Mouse (Mus musculus) hindbrain, embryonic 11.5 days (tissue): ENCODE measurements around the gene Atp1b2. TPM values are rescaled to one million over a fixed set of nuclear protein-coding genes. Genes with fewer than 3 reads are reported as not detected.

ENCODE experiments used
- ATAC-seq: fragments of 200-750 bp; cut with Nextera tagmentation; 2 replicates; pipeline ENCODE4 v1.8.0; 2017; ENCODE audit warnings: mild to moderate bottlenecking, moderate TSS enrichment, moderate library complexity; ENCODE audit not compliant: low FRiP score
- DNase-seq: peaks from one replicate; pipeline ENCODE4 v3.0.0-alpha.2; 2015; ENCODE audit warnings: low spot score
- H3K27ac ChIP-seq: fragments of 300-500 bp; sonication (generic); 2 replicates; pipeline ENCODE4 v1.5.1; 2014; ENCODE audit warnings: mild to moderate bottlenecking, low read depth, low read length
- H3K27me3 ChIP-seq: fragments of 300-500 bp; sonication (generic); 2 replicates; pipeline ENCODE4 v1.6.1; 2014; ENCODE audit warnings: mild to moderate bottlenecking, low read length, moderate library complexity, mixed read lengths; ENCODE audit not compliant: control insufficient read depth, insufficient read depth
- H3K36me3 ChIP-seq: fragments of 300-500 bp; sonication (generic); 2 replicates; pipeline ENCODE4 v1.6.1; 2014; ENCODE audit warnings: mild to moderate bottlenecking, low read length, moderate library complexity, mixed read lengths; ENCODE audit not compliant: control insufficient read depth, insufficient read depth
- H3K4me1 ChIP-seq: fragments of 300-500 bp; sonication (generic); replicated peaks from 2 replicates; pipeline ENCODE4 v1.6.1; 2014; ENCODE audit warnings: low read length, mixed read lengths; ENCODE audit not compliant: control insufficient read depth, insufficient read depth
- H3K4me2 ChIP-seq: fragments of 300-500 bp; sonication (generic); replicated peaks from 2 replicates; pipeline ENCODE4 v1.6.1; 2014; ENCODE audit warnings: mild to moderate bottlenecking, low read depth, low read length
- H3K4me3 ChIP-seq: fragments of 300-500 bp; sonication (generic); 2 replicates; pipeline ENCODE4 v1.5.1; 2014; ENCODE audit warnings: low read depth, low read length
- H3K9ac ChIP-seq: fragments of 300-500 bp; sonication (generic); 2 replicates; pipeline ENCODE4 v1.6.1; 2014; ENCODE audit warnings: low read depth, low read length
- H3K9me3 ChIP-seq: fragments of 300-500 bp; sonication (generic); 2 replicates; pipeline ENCODE4 v1.6.1; 2016; ENCODE audit warnings: low read length; ENCODE audit not compliant: control insufficient read depth
- WGBS: fragments of 180-500 bp; shearing (Covaris S2); extraction: QIAGEN DNeasy Blood & Tissue Kit; methylation state at CpG from one replicate; pipeline ENCODE4 v1.1.7; 2014; 5-methylcytosine and 5-hydroxymethylcytosine counted together
- polyA plus RNA-seq: library from polyadenylated mRNA; unstranded; fragments of >200 nt; fragmentation: Nextera tagmentation; extraction: Ambion mirVana; gene quantifications from 2 replicates; pipeline ENCODE4 v1.2.1, GENCODE M21; 2014

Atp1b2 gene
- polyA plus RNA-seq, 1 experiment from 2014 or later: 11.7 TPM

DNA sequence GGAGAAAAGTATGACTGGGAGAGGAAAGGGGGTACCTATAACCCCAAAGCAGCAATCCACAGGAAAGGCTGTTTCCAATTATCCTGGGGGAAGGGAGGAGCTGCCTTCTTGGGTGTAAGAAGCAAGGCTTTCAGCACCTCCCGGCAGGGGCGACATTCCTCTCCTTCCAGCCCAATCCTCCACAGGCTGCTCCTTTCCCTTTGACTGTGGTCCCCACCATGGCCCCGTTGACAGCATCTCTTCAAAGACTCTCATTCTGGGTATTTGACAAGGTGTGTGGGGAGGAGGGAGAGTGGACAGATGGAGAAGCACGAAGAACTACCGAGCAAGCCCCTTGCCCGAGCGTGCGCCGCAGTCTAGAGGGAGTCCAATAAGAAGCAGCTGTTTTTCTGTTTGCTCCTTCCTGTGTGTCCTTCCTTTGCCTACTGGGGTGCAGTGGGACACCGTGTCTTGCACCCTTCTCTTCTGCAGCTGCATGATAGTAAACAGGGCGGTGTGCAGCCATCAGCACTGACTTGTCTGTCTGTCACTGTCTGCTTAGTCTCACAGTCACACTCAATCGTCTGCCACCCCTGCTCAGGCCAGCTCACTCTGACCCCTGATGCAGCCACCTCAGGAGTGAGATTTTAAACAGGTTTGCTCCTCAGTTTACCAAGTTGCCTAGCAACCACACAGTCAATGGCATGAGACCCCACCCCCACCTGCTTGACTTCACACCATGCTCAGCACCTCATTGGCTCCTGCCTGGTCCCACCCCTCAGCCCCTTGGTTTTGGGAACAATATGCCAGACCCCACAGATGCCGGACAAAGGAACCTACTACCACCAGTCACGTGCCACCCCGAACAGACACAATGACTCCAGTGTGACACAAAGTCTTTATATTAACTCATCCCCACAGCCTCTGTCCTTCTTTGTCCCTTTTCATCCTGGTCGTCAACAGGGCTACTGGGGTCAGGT lies 44.6 kb downstream of the Atp1b2 start:
- Histone ChIP-seq H3K9me3 (no peaks in the 10 kb centered on the region), H3K36me3 (no peaks in the 10 kb centered on the region), H3K4me3 (no peak overlapping the region), H3K27me3 (no peaks in the 10 kb centered on the region), H3K4me2 (peak overlapping the region; percentile 100), H3K27ac (peak overlapping the region; percentile 86), H3K4me1 (peaks cover 28% of the 10 kb centered on the region), H3K9ac (0 out of 2 replicates have a peak overlapping the region, but pooled peaks have one; percentile 40)
- 8% methylated on average over 16 of the region's 16 CpGs for WGBS
- ATAC-seq (peak; percentile 69), DNase-seq (peak; percentile 78)

- H3K4me1 ChIP-seq: peaks cover 30% of the 10 kb centered on the region
- H3K4me3 ChIP-seq: peak within 1 kb of the TSS; percentile 80
- 1% methylated on average over 57 of the region's 59 CpGs for whole genome bisulfite sequencing
- H3K27ac ChIP-seq: peak within 1 kb of the TSS; percentile 86
- no peaks in the 10 kb centered on the region for H3K9me3 ChIP-seq
- H3K9ac ChIP-seq: peak within 1 kb of the TSS; percentile 97
- 0 out of 2 replicates have a peak, but pooled peaks cover 4% of the 10 kb centered on the region for H3K36me3 ChIP-seq
- peak; percentile 83 for DNase-seq
- peak; percentile 26; the same call in 1 of the 2 replicates for ATAC-seq
- no peaks in the 10 kb centered on the region for H3K27me3 ChIP-seq
- peak within 1 kb of the TSS; percentile 100 for H3K4me2 ChIP-seq
Observed at GRCm38 (mm10) chr11:69559851-69560765, 45.6 kb downstream of the Atp1b2 start, which contains the start of gene Efnb3. Gene Efnb3, minus strand, starts transcription at chr11:69560205.

GRCm38 (mm10) chr11:69559183-69559582 lies 46.6 kb downstream of the Atp1b2 start:
- ATAC-seq: no peak
- peak overlapping the region; percentile 80 for H3K4me3 ChIP-seq
- 9% methylated on average over 5 of the region's 5 CpGs for WGBS
- no peaks in the 10 kb centered on the region for H3K9me3 ChIP-seq
- peak overlapping the region; percentile 97 for H3K9ac ChIP-seq
- H3K4me2 ChIP-seq: peak overlapping the region; percentile 100
- peaks cover 30% of the 10 kb centered on the region for H3K4me1 ChIP-seq
- 0 out of 2 replicates have a peak overlapping the region, but pooled peaks have one; percentile 86 for H3K27ac ChIP-seq
- peak; percentile 39 for DNase-seq
- 0 out of 2 replicates have a peak, but pooled peaks cover 4% of the 10 kb centered on the region for H3K36me3 ChIP-seq
- no peaks in the 10 kb centered on the region for H3K27me3 ChIP-seq

- H3K27me3 ChIP-seq: no peaks in the 10 kb centered on the region
- H3K4me2 ChIP-seq: peak overlapping the region; percentile 100
- peaks cover 30% of the 10 kb centered on the region for H3K4me1 ChIP-seq
- H3K4me3 ChIP-seq: peak overlapping the region; percentile 80
- peak overlapping the region; percentile 97 for H3K9ac ChIP-seq
- 7% methylated on average over 6 of the region's 6 CpGs for WGBS
- no peak for ATAC-seq
- H3K27ac ChIP-seq: no peak overlapping the region
- H3K9me3 ChIP-seq: no peaks in the 10 kb centered on the region
- no peak for DNase-seq
- H3K36me3 ChIP-seq: 0 out of 2 replicates have a peak, but pooled peaks cover 4% of the 10 kb centered on the region
Observed at GRCm38 (mm10) chr11:69558756-69559155, 47.0 kb downstream of the Atp1b2 start.

DNA sequence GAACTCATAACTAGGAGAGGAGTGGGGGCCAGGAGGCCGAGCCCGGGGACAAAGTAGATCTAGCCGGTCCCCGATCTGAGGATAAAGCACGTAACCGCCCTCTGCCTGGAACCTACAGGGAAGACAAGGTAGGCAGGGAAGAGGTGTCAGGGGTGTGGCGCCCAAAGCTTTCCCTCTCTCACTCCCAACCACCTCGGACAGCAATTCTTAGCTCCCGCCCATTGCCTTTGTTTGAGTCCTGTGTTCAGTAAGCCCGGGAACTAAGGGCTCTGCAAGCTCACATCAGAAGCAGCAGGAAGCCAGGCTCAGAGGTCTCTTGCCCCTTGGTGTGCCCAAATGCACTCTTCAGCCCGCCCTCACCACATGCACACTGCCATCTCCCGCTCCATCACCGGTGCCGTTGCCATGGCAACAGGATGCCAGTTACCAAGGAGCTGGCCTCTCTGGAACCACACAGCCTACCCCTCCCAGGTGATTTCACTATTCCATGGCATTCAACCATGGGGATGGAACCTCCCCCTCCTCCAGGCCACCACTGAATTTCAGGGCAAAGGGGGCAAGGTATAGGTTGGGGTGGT lies 48.3 kb downstream of the Atp1b2 start:
- Histone ChIP-seq H3K9me3 (no peaks in the 10 kb centered on the region), H3K4me1 (peaks cover 40% of the 10 kb centered on the region), H3K27me3 (no peaks in the 10 kb centered on the region), H3K27ac (0 out of 2 replicates have a peak overlapping the region, but pooled peaks have one; percentile 12), H3K4me2 (peak overlapping the region; percentile 100), H3K9ac (peak overlapping the region; percentile 24), H3K4me3 (peak overlapping the region; percentile 12), H3K36me3 (0 out of 2 replicates have a peak, but pooled peaks cover 4% of the 10 kb centered on the region)
- 15% methylated on average over 14 of the region's 14 CpGs for WGBS
- ATAC-seq: no peak
- DNase-seq: peak; percentile 79

- Histone ChIP-seq H3K4me2 (no peak overlapping the region), H3K27ac (no peak overlapping the region), H3K27me3 (no peaks in the 10 kb centered on the region), H3K4me1 (peaks cover 27% of the 10 kb centered on the region), H3K36me3 (0 out of 2 replicates have a peak, but pooled peaks cover 4% of the 10 kb centered on the region), H3K9ac (no peak overlapping the region), H3K9me3 (no peaks in the 10 kb centered on the region), H3K4me3 (no peak overlapping the region)
- WGBS: 87% methylated on average over 5 of the region's 5 CpGs
- no peak for ATAC-seq
- DNase-seq: no peak
Observed at GRCm38 (mm10) chr11:69554539-69555140, 51.1 kb downstream of the Atp1b2 start.

- Histone ChIP-seq H3K27ac (peak overlapping the region; percentile 89), H3K4me2 (peak overlapping the region; percentile 37), H3K9me3 (no peaks in the 10 kb centered on the region), H3K4me3 (no peak overlapping the region), H3K36me3 (0 out of 2 replicates have a peak, but pooled peaks cover 4% of the 10 kb centered on the region), H3K9ac (peak overlapping the region; percentile 38; the same call in 1 of the 2 replicates), H3K27me3 (no peaks in the 10 kb centered on the region), H3K4me1 (peaks cover 31% of the 10 kb centered on the region)
- WGBS: 11% methylated on average over 2 of the region's 2 CpGs
- ATAC-seq (no peak; the same call in 1 of the 2 replicates), DNase-seq (peak; percentile 46)
Observed at GRCm38 (mm10) chr11:69553341-69553721, 52.4 kb downstream of the Atp1b2 start.
